Mouse (Mus musculus): ENCODE data around the gene Bhlhb9.
"Not testable (repeated sequence)": the region's sequence is repeated elsewhere in the genome, so short reads cannot be mapped to it uniquely, and the experiment has no call there.

Bhlhb9 gene

GRCm38 (mm10) chrX:135797212-135797644 is at the start of gene Bhlhb9:
Bhlhb9 (plus strand) TSS chrX:135797594.
- peak; percentile 33 for DNase-seq

- peak; percentile 60 for DNase-seq
Observed at GRCm38 (mm10) chrX:135752832-135753231, 44.6 kb upstream of the Bhlhb9 start.

GRCm38 (mm10) chrX:135761707-135762106 is 35.7 kb upstream of the Bhlhb9 start:
- no peak for DNase-seq

- no peak for DNase-seq
Observed at GRCm38 (mm10) chrX:135768043-135768548, 29.3 kb upstream of the Bhlhb9 start.

GRCm38 (mm10) chrX:135768565-135768964 is 28.8 kb upstream of the Bhlhb9 start:
- no peak for DNase-seq

- DNase-seq: no peak
Observed at GRCm38 (mm10) chrX:135791536-135791935, 5.9 kb upstream of the Bhlhb9 start.

GRCm38 (mm10) chrX:135792326-135792725 is 5.1 kb upstream of the Bhlhb9 start:
- DNase-seq: no peak

GRCm38 (mm10) chrX:135795591-135796304 is 1.6 kb upstream of the Bhlhb9 start:
- peak; percentile 61 for DNase-seq

GRCm38 (mm10) chrX:135796305-135797211 is 836 bp upstream of the Bhlhb9 start:
- DNase-seq: peak; percentile 13

GRCm38 (mm10) chrX:135804149-135804548 is 6.8 kb downstream of the Bhlhb9 start:
- DNase-seq: no peak

GRCm38 (mm10) chrX:135805780-135806179 is 8.4 kb downstream of the Bhlhb9 start:
- no peak for DNase-seq

- not testable (repeated sequence) for DNase-seq
Observed at GRCm38 (mm10) chrX:135835896-135836295, 38.5 kb downstream of the Bhlhb9 start.

GRCm38 (mm10) chrX:135837896-135838295 is 40.5 kb downstream of the Bhlhb9 start:
- DNase-seq: no peak

GRCm38 (mm10) chrX:135838521-135839360 is 41.3 kb downstream of the Bhlhb9 start, which contains the start of gene Gprasp2:
Gprasp2 (plus strand) TSS chrX:135839034.
- DNase-seq: peak; percentile 71

GRCm38 (mm10) chrX:135839397-135840391 is 42.3 kb downstream of the Bhlhb9 start:
- peak; percentile 40 for DNase-seq

GRCm38 (mm10) chrX:135866806-135867205 is 69.4 kb downstream of the Bhlhb9 start:
- DNase-seq: not testable (repeated sequence)

- no peak for DNase-seq
Observed at GRCm38 (mm10) chrX:135876679-135877078, 79.3 kb downstream of the Bhlhb9 start.

GRCm38 (mm10) chrX:135879626-135880025 is 82.2 kb downstream of the Bhlhb9 start:
- DNase-seq: no peak

- peak; percentile 84 for DNase-seq
Observed at GRCm38 (mm10) chrX:135885411-135886233, 88.2 kb downstream of the Bhlhb9 start.

GRCm38 (mm10) chrX:135886234-135886585 is 88.8 kb downstream of the Bhlhb9 start:
- peak; percentile 27 for DNase-seq

All from right cerebral cortex, postnatal 25 days (tissue).